Mouse (Mus musculus) inflammation-experienced regulatory T-cells (primary cell): ENCODE measurements around the gene Aldh16a1. TPM values are rescaled to one million over a fixed set of nuclear protein-coding genes. Genes with fewer than 3 reads are reported as not detected.

ENCODE experiments used
- polyA plus RNA-seq, 2 experiments: library from polyadenylated mRNA; unstranded; fragments of 100-300 nt; shearing (Covaris generic); gene quantifications; one replicate each; pipeline ENCODE4 v1.2.1; 2017

Aldh16a1 gene
- polyA plus RNA-seq: 10 to 100 TPM; 50.3 to 78.2 TPM

DNA sequence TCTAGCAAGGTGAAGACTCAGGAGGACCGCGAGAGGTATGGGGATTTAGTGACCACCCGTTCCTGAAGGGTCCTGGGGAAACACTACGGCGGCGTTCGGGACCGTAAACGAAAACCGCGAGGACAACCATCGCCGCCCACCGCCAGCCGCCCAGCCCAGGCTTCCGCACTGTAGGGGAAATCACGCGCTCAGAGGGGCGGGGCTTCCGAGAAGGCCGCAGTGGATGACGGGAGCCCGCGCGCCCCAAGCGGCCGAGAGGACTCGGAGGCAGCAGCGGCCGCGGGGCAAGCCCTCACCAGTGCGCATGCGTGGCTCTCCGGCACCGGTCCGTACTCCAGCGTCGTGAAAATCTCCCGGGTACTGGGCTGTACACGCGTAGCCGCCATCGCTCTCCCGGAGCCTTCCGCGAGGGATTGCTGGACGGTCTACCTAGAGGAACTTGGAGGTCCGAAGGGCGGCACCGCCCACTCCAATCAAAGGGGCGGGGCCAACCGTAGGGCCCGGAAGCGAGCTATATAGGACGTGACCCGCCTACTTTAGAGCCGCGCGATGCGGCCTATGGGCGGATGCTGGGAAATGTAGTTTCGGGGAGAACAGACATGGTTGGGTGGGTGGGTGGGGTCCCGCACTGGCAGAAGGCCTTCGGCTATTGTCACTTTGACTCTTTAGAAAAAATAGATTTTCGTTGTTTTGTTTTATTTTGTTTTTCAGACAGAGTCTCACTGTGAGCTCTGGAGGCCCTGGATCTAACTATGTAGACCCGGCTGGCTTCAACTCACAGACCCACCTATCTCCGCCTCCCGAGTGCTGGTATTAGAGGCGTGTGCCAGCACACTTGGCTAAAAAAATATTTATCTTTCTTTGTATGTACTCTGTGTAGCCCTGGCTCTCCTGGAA is at the start of gene Aldh16a1, which contains the start of gene Pih1d1:
Aldh16a1 (minus strand) TSS at position 489 of the 897 bp plus-strand sequence.
Pih1d1 (plus strand) TSS at position 208 of the 897 bp plus-strand sequence.

DNA sequence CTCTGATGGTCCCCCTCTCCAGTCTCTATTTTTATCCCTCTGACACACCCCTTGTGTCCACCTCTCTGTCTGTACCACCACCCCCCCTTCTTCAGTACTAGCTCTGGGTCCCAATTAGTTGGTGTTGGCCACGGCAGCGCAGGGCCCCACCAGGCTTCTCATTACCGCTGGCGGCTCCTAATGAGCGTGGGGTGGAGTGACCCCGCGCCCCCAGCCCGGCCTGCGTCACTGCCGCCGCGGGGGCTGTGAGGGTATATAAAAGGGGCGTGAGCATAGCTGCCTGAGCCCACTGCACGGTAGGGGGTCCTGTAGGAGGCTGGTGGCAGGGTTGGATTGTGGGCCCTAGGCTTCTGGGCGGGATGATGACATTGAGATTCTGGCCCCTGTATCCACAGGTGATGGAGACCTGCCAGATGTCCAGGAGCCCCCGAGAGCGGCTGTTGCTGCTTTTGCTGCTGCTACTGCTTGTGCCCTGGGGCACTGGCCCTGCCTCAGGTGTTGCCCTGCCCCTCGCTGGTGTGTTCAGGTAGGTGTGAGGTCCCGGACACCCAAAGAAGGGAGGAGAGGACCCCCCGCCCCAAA is 26.6 kb upstream of the Aldh16a1 start, which contains the start of gene Pth2:
Pth2 (plus strand) TSS at position 100 of the 582 bp plus-strand sequence.

DNA sequence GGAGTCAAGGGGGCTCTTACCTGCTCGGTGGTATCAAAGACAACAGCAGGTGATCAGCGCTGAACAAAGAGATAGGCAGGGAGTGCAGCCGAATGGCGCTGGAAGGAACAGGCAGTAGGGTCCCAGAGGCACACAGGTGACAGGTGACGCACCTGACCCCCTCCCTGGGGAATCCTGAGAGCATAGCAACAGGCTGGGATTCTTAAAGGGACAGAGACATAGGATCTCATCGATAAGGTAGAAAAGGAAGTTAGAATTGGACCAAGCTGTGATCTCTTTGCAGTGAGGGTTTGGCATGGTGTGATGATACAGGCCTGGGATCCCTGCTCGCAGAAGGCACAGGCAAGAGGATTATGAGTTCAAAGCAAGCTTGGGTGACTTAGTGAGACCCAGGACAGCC is 25.1 kb upstream of the Aldh16a1 start, which contains the start of gene Gfy:
Gfy (minus strand) TSS at position 101 of the 400 bp plus-strand sequence.

DNA sequence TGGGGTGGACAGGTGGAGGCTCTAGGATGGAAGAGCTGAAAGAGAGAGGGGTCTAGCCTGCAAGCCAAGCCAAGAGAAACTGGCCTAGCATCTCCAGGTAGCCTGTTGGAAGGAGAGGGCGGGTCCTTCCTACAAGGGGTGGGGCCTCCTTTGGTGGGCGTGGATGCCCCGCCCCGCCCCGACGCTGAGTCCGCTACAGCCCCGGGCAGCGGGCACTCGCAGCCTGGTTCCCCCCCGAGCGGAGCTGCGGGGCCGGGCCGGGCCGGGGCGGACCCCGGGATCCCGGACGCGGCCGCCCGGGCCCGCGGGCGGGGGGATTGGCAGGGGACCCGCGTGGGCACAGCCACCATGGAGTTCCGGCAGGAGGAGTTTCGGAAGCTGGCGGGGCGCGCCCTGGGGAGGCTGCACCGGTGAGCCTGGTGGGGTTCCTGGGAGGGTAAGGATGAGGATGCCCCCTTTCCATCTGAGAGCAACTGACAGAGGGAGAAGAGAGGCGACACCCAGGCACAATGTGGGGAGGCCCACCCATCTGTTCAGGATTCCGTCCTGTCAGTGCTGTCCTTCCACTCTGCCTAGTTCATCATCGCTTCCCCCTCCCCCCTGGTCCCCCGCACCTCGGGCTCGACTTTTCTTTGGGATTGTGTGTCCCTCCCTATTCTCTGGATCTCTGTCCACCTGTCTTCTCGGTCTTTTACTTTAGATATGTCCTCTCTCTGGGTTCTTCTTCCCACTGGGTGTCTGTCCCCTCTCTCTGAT is 9.5 kb upstream of the Aldh16a1 start, which contains the start of gene Slc17a7:
Slc17a7 (plus strand) TSS at position 215 of the 756 bp plus-strand sequence.

DNA sequence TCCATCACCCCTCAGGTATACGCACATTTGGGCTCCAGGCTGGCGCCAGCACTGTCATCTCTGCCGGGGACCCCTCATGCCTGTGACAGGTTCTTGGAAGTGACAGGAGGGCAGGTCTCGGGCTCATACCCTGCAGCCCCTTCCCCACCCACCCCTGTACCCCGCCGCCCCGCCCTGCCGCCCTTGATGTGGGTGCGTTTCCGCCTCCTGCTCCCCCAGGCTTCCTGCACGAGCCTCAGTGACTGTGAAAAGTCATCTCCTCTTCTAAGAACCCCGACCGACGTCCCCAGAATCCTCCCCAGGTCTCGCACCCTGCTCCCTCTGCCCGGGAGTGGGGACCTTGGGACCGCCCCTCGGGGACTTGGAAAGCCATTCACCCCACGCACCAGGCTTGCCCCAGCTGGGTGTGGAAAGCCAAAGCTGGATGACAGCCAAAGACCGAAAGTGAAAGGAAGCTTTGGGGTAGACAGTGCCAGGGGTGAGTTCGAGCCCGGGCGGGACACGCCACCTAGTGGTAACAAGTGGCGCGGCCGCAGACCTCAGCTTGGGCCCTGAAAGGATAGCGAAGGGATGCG is 18.3 kb downstream of the Aldh16a1 start, which contains the start of the genes Gm45713 and Flt3l:
Gm45713 (minus strand) TSS at position 239 of the 575 bp plus-strand sequence.
Flt3l (minus strand) TSS at position 440 of the 575 bp plus-strand sequence.

DNA sequence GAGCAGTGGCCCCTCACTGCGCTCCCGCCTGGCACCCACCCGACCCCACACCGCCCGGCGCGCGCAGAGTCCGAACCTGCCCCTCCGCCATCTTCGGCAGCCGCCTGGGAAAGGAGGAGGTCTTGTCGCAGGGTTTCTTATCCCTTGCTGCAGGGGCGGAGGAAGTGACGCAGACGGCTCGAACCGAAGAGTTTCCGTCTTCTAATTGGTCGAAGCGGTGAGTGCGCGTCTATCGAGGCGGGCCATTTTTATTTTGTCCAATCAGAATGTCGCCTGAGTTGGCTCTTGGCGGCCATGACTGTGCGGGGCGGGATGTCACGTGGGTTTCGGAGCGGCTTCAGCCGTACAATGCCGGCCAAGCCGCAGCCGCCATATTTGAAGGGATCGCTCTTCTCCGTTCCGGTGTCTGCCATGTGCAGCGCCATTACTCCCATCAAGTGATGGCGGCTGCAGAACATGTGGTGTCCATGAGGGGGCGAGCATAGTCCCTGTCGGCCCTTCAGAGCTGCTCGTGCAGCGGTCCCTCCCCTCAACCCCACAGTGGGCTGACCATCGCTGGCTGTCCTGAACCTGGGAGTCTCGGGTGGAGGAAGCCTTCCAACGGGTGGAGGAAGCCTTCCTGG is 25.6 kb downstream of the Aldh16a1 start, which contains the start of gene Rpl13a:
Rpl13a (minus strand) TSS at position 138 of the 623 bp plus-strand sequence.

DNA sequence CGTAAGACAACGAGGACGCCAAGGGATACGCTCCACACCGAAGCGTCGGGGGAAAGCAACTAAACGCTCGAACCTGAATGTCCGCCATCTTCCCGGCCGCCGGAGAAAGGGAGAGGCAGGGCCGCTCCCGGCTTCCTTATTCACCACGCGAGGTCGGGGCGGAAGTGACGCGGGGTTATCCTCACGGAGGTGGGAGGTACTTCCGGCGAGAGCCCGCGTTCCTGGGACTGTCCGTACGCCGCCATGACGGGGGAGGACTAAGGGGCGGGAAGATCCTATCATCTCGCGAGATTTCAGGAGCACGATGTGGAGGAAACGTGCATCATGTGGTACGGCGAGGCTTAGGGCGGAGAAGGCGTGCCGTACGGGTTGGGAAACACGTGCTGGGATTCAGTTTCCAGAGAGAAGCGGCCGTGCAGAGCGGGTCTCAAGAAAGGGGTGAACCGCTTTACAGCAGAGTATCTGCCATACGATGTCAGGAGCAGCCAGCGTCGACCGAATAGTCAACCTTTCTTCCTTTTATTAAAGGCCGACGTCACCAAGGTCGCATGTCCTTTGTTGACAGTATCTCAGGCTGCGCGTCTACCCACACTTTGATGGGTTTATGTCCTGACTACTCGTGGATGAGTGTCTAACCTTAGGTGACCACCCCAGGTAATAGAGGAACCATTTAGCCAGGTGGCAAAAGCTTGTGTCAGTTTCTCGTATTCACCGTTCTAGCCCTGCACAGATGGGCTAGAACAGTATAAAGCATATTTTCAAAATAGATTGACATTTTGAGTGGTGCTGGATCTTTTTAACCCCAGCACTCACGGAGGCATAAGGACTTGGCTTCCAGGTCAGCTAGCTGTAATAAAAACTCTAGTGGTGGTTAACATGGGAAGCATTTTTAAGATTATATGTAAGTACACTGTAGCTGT is 29.9 kb downstream of the Aldh16a1 start, which contains the start of gene Rps11:
Rps11 (minus strand) TSS at position 216 of the 920 bp plus-strand sequence.

DNA sequence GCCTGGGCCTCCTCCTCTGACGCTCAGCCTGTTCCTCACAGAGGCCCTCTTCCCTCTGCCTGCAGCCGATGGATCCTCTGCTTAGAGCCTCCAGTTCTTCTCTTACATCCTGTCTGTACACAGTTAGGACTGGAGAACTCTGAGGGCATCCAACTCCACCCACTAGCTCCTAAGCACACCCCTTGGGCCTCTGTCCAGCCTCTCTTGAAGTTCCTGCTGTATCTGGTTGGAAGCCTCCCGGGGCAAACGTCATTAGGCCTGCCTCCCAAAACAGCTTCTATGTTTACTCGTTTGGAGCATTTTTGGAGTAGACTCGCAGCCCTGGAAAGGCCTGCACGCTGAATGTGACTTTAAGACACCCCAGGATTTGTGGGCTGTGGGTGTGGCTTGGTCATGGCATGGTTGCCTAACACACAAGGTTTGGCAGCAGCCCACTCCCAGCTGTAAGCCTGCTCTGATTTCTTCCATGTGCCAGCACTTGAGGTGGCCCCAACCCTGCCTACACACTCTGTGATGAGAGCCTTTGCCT is 50.7 kb downstream of the Aldh16a1 start, which contains the start of gene Fcgrt:
Fcgrt (minus strand) TSS at position 200 of the 529 bp plus-strand sequence.

DNA sequence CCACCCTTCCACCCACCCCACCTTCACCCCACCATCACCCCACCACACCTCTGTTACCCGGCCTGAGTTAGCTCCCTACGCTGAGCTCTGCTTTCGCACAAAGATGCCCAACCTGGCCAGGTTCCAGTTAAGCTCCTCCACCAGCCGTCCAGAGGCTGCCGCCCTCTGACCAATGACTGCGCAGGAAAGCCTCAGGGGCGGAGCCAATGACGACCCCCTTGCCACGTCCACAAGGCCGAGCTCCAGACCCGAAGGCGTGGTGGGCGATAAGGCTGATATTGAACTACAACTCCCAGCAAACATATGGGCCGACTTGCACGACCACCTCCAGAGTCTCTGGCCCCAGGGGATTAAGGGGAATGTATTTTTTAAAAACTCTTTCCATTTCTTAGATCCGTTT is 62.3 kb downstream of the Aldh16a1 start, which contains the start of gene Rcn3:
Rcn3 (minus strand) TSS at position 174 of the 400 bp plus-strand sequence.

Other genes with a start within 250 kb of the Aldh16a1 start
- 10 to 100 TPM; 56.8 to 69.1 TPM for gene Ap2a1, start 225.1 kb downstream of the Aldh16a1 start, polyA plus RNA-seq
- gene Tsks, start 211.4 kb downstream of the Aldh16a1 start, polyA plus RNA-seq: under 1 TPM in 1 of 2 experiments, not detected in 1; 0.97 TPM
- gene Cpt1c, start 179.7 kb downstream of the Aldh16a1 start, polyA plus RNA-seq: 1 to 10 TPM; 1.7 to 2.5 TPM
- 100 to 1,000 TPM; 148 to 162 TPM for gene Prmt1, start 168.0 kb downstream of the Aldh16a1 start, polyA plus RNA-seq
- 100 to 1,000 TPM; 224 to 233 TPM for gene Irf3, start 156.9 kb downstream of the Aldh16a1 start, polyA plus RNA-seq
- 10 to 100 TPM; 23.6 to 30.4 TPM for gene Bcl2l12, start 155.9 kb downstream of the Aldh16a1 start, polyA plus RNA-seq
- 10 to 100 TPM; 34.5 to 35.4 TPM for gene Scaf1, start 138.2 kb downstream of the Aldh16a1 start, polyA plus RNA-seq
- gene Rras, start 136.6 kb downstream of the Aldh16a1 start, polyA plus RNA-seq: 10 to 100 TPM; 30.9 to 34.3 TPM
- gene Prr12, start 101.7 kb downstream of the Aldh16a1 start, polyA plus RNA-seq: 1 to 10 TPM; 2.2 to 4.1 TPM
- 100 to 1,000 TPM in 1 of 2 experiments, 10 to 100 TPM in 1; 99.4 to 115 TPM for gene Nosip, start 92.2 kb downstream of the Aldh16a1 start, polyA plus RNA-seq
- 1 to 10 TPM; 2.7 to 4.1 TPM for gene Prrg2, start 91.9 kb downstream of the Aldh16a1 start, polyA plus RNA-seq
- 10 to 100 TPM in 1 of 2 experiments, 1 to 10 TPM in 1; 3.5 to 13.7 TPM for gene Rcn3, start 62.4 kb downstream of the Aldh16a1 start, polyA plus RNA-seq
- gene Fcgrt, start 50.7 kb downstream of the Aldh16a1 start, polyA plus RNA-seq: 1 to 10 TPM; 1.1 to 5.2 TPM
- 1,000 to 10,000 TPM; 2,095 to 2,158 TPM for gene Rps11, start 30.1 kb downstream of the Aldh16a1 start, polyA plus RNA-seq
- gene Rpl13a, start 25.8 kb downstream of the Aldh16a1 start, polyA plus RNA-seq: 1,000 to 10,000 TPM; 2,041 to 2,586 TPM
- not detected for gene Gm45713, start 18.4 kb downstream of the Aldh16a1 start, polyA plus RNA-seq
- gene Flt3l, start 18.2 kb downstream of the Aldh16a1 start, polyA plus RNA-seq: 100 to 1,000 TPM; 207 to 313 TPM
- 10 to 100 TPM; 53.5 to 57.9 TPM for gene Pih1d1, start 281 bp downstream of the Aldh16a1 start, polyA plus RNA-seq
- gene Slc17a7, start 9.4 kb upstream of the Aldh16a1 start, polyA plus RNA-seq: under 1 TPM in 1 of 2 experiments, not detected in 1; 0.16 TPM
- not detected for gene Gfy, start 25.0 kb upstream of the Aldh16a1 start, polyA plus RNA-seq
- not detected for gene Pth2, start 26.4 kb upstream of the Aldh16a1 start, polyA plus RNA-seq
- gene Ccdc155, start 50.3 kb upstream of the Aldh16a1 start, polyA plus RNA-seq: under 1 TPM; 0.24 to 0.70 TPM
- gene Dkkl1, start 57.6 kb upstream of the Aldh16a1 start, polyA plus RNA-seq: 10 to 100 TPM; 23.4 to 31.7 TPM
- gene Tead2, start 61.2 kb upstream of the Aldh16a1 start, polyA plus RNA-seq: 1 to 10 TPM; 3.8 to 5.8 TPM
- gene Cd37, start 84.5 kb upstream of the Aldh16a1 start, polyA plus RNA-seq: 100 to 1,000 TPM; 565 to 611 TPM
- gene Slc6a16, start 86.5 kb upstream of the Aldh16a1 start, polyA plus RNA-seq: under 1 TPM in 1 of 2 experiments, not detected in 1; 0.40 TPM
- gene Slc6a21, start 122.9 kb upstream of the Aldh16a1 start, polyA plus RNA-seq: under 1 TPM; 0.18 to 0.38 TPM
- 10 to 100 TPM in 1 of 2 experiments, 1 to 10 TPM in 1; 9.5 to 13.8 TPM for gene Trpm4, start 179.2 kb upstream of the Aldh16a1 start, polyA plus RNA-seq
- not detected for gene Hrc, start 180.7 kb upstream of the Aldh16a1 start, polyA plus RNA-seq
- under 1 TPM; 0.36 to 0.60 TPM for gene Ppfia3, start 212.4 kb upstream of the Aldh16a1 start, polyA plus RNA-seq
- under 1 TPM in 1 of 2 experiments, not detected in 1; 0.90 TPM for gene Lin7b, start 216.0 kb upstream of the Aldh16a1 start, polyA plus RNA-seq
- gene Snrnp70, start 241.2 kb upstream of the Aldh16a1 start, polyA plus RNA-seq: 100 to 1,000 TPM; 192 to 196 TPM